Mouse (Mus musculus) forebrain, postnatal 0 days (tissue): ENCODE data around the gene Crat. TPM values are rescaled to one million over a fixed set of nuclear protein-coding genes. Genes with fewer than 3 reads are reported as not detected.

Source experiments
- ATAC-seq: fragments of 200-750 bp; cut with Nextera tagmentation; 2 replicates; pipeline ENCODE4 v1.8.0; 2017; ENCODE audit warnings: mild to moderate bottlenecking, moderate library complexity
- DNase-seq: peaks from one replicate; pipeline ENCODE4 v3.0.0-alpha.2; 2015
- H3K27ac ChIP-seq: fragments of 300-500 bp; sonication (generic); 2 replicates; pipeline ENCODE4 v1.5.1; 2014; ENCODE audit warnings: low read depth, mild to moderate bottlenecking, antibody characterized with exemption, low read length, moderate library complexity, mixed read lengths
- H3K27me3 ChIP-seq: fragments of 300-500 bp; sonication (generic); 2 replicates; pipeline ENCODE4 v1.6.1; 2014; ENCODE audit warnings: mild to moderate bottlenecking, low read length, mixed read lengths; ENCODE audit not compliant: insufficient read depth
- H3K36me3 ChIP-seq: fragments of 300-500 bp; sonication (generic); 2 replicates; pipeline ENCODE4 v1.6.1; 2014; ENCODE audit warnings: mild to moderate bottlenecking, moderate library complexity; ENCODE audit not compliant: insufficient read depth
- H3K4me1 ChIP-seq: fragments of 300-500 bp; sonication (generic); 2 replicates; pipeline ENCODE4 v1.6.1; 2014; ENCODE audit warnings: antibody characterized with exemption; ENCODE audit not compliant: insufficient read depth
- H3K4me2 ChIP-seq: fragments of 300-500 bp; sonication (generic); 2 replicates; pipeline ENCODE4 v1.6.1; 2014; ENCODE audit warnings: low read depth, mild to moderate bottlenecking, moderate library complexity
- H3K4me3 ChIP-seq: fragments of 300-500 bp; sonication (generic); 2 replicates; pipeline ENCODE4 v1.5.1; 2014; ENCODE audit warnings: low read depth, low read length, mixed read lengths
- H3K9ac ChIP-seq: fragments of 300-500 bp; sonication (generic); 2 replicates; pipeline ENCODE4 v1.6.1; 2014; ENCODE audit warnings: mild to moderate bottlenecking
- H3K9me3 ChIP-seq: fragments of 300-500 bp; sonication (generic); 2 replicates; pipeline ENCODE4 v1.6.1; 2016; ENCODE audit warnings: low read length
- CTCF ChIP-seq: sonication (generic); IDR thresholded peaks from 2 replicates; pipeline ENCODE4 v1.5.1; 2016; ENCODE audit warnings: antibody characterized with exemption, control low read depth, low read depth
- WGBS: fragments of 180-500 bp; shearing (Covaris S2); extraction: QIAGEN DNeasy Blood & Tissue Kit; methylation state at CpG from one replicate; pipeline ENCODE4 v1.1.7; 2014; 5-methylcytosine and 5-hydroxymethylcytosine counted together
- polyA plus RNA-seq: library from polyadenylated mRNA; unstranded; fragments of >200 nt; fragmentation: Nextera tagmentation; extraction: Ambion mirVana; gene quantifications from 2 replicates; pipeline ENCODE4 v1.2.1, GENCODE M21; 2015
- total RNA-seq: library from RNA; depleted of rRNA; stranded (reverse); fragments of >200 nt; gene quantifications from 2 replicates; pipeline ENCODE4 v1.2.3, GENCODE M21; 2014

Crat gene
- total and polyA plus RNA-seq, 2 experiments from 2014 or later = 24.0 to 33.6 TPM

DNA sequence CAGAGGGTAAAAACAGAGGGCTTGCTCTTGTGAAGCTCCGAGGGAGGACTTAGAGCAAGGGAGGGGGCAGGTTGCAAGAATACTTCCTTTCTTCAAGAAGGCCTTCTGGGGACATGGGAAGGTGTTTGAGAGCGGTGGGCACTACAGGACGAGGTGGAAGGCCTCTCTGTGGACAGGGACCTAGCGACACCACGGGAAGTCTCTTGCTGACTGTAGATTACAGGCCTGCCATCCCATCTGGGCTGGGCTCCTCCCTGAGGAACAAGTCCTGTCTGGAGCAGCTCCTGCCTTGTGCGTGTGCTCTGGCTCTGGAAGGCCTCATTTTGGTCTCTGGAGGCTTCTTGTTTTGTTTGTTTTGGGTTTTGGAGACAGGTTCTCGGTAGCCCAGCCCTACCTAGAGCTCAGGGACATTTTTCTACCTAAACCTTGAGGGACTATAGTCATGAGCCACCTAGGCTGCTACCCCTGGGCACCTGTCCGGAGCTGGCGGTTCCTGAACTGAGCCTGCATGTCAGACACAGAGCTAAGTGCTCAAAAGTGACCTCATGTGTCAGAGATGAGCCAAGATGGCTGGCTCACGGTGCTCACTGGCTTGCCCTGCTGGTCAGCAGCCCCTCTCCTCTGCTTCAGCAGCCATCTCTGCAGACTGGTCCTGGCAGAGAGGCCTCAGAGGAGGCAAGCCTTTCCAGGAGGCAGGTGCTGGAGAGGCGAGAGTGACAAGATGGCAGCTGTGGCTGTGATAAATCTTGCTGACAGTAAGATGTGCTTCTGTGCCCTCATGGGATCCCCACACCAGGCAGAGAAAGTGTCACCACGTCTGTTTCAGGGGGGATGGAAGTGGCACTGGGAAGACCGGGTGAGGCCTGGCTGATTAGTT is 40.7 kb upstream of the Crat start:
- no peak overlapping the region for H3K27ac ChIP-seq
- ATAC-seq = no peak

DNA sequence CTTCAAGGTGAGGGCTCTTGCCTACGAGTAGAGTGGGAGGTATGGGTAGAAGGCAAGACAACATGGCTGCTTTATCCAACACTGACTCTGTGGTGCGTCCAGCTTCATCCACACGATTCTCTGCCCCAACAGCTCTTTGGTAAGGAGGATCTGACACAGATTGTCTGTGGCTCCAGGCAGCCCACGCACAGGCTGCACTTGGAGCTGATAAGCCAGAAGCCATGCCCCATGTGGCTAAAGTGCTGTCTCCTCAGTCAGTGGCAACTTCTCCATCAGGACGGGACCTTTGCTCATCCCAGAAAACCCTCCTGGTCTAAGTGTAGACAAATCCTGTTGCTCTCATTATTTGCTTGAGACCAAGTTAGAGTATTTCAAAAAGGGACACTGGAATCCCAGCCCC is 39.0 kb upstream of the Crat start:
- no peak overlapping the region for H3K4me3 ChIP-seq
- no peaks in the 10 kb centered on the region for H3K27me3 ChIP-seq
- ATAC-seq = no peak
- no peak overlapping the region for H3K27ac ChIP-seq
- peaks cover 9% of the 10 kb centered on the region; the same call in 1 of the 2 replicates for H3K36me3 ChIP-seq
- TF ChIP-seq CTCF = no peak
- WGBS = 87% methylated on average over 5 of the region's 5 CpGs
- no peaks in the 10 kb centered on the region for H3K9me3 ChIP-seq
- no peaks in the 10 kb centered on the region for H3K4me1 ChIP-seq
- DNase-seq = no peak
- no peak overlapping the region for H3K9ac ChIP-seq
- H3K4me2 ChIP-seq = no peak overlapping the region

More for the DNA sequence above, 40.7 kb upstream of the Crat start:
- H3K9me3 ChIP-seq = no peaks in the 10 kb centered on the region
- no peak overlapping the region for H3K9ac ChIP-seq
- no peaks in the 10 kb centered on the region for H3K27me3 ChIP-seq
- no peak for TF ChIP-seq CTCF
- no peaks in the 10 kb centered on the region for H3K4me1 ChIP-seq
- 77% methylated on average over 13 of the region's 13 CpGs for WGBS
- DNase-seq = no peak
- H3K4me2 ChIP-seq = no peak overlapping the region
- H3K36me3 ChIP-seq = peaks cover 3% of the 10 kb centered on the region; the same call in 1 of the 2 replicates
- no peak overlapping the region for H3K4me3 ChIP-seq

DNA sequence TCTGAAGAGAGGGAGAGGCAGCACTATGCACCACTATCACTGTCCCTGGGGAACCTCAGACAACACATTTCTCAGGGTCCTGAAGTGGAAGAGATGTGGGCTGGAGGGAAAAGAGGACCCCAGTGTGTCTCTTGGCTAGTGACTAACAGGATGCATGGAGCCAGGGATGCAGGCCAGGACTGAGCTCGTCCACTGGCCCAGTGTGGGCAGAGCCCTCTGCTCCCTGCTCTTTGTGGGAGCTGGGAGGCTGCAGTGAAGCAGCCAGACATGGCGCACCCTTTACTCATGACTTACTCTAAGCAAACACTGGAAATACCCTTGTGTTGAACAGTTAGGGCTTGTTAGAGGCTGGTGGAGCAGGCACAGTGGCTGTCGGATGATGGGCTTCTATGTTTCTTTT is 38.0 kb upstream of the Crat start:
- no peak for ATAC-seq
- H3K9ac ChIP-seq = no peak overlapping the region
- no peak overlapping the region for H3K4me3 ChIP-seq
- no peak overlapping the region for H3K27ac ChIP-seq
- no peak for TF ChIP-seq CTCF
- DNase-seq = no peak
- H3K9me3 ChIP-seq = no peaks in the 10 kb centered on the region
- H3K4me2 ChIP-seq = no peak overlapping the region
- no peaks in the 10 kb centered on the region for H3K27me3 ChIP-seq
- peaks cover 13% of the 10 kb centered on the region; the same call in 1 of the 2 replicates for H3K36me3 ChIP-seq
- WGBS = 78% methylated on average over 3 of the region's 3 CpGs
- no peaks in the 10 kb centered on the region for H3K4me1 ChIP-seq

DNA sequence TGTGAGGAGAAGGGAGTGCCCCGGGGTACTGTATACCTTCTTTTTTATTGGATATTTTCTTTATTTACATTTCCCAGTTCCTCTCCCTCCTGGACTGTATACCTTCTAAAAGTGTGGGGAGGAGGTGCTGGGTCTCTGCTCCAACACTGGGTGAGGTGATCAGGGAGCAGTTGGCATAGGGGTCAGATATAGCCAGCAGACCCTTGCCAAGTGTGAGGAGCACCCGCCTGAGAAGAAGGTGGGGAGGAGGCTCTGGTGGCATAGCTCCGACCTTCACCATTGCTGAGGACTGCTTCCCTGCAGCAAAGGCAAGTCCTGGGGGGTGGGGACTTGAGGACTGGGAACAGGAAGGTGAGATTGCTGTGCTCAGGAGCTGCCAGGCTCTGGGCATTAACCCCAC is 35.9 kb upstream of the Crat start:
- H3K4me3 ChIP-seq = no peak overlapping the region
- no peaks in the 10 kb centered on the region for H3K27me3 ChIP-seq
- no peak overlapping the region for H3K4me2 ChIP-seq
- ATAC-seq (no peak), DNase-seq (no peak)
- no peak for TF ChIP-seq CTCF
- H3K36me3 ChIP-seq = peaks cover 16% of the 10 kb centered on the region
- WGBS = 89% methylated on average over 3 of the region's 3 CpGs
- H3K4me1 ChIP-seq = no peaks in the 10 kb centered on the region
- H3K9me3 ChIP-seq = no peaks in the 10 kb centered on the region
- no peak overlapping the region for H3K9ac ChIP-seq
- H3K27ac ChIP-seq = no peak overlapping the region

DNA sequence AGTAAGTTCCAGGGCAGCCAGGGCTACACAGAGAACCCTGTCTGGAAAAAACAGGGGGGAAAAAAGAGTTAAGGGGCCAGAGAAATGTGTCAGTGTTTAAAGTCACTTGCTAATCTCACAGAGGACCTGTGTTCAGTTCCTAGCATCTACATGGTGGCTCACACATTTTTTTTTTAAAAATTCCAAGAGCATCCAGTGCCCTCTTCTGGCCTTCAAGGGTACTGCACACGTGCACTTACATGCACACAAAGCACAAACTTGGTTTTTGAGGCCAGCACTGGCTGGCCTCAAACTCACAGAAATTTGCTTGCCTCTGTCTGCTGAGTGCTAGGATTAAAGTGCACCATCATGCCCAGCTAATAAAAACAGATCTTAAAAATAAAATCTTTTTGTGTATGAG is 34.9 kb upstream of the Crat start:
- Histone ChIP-seq H3K4me2 (no peak overlapping the region), H3K27ac (no peak overlapping the region), H3K9ac (no peak overlapping the region), H3K4me3 (no peak overlapping the region), H3K27me3 (no peaks in the 10 kb centered on the region), H3K4me1 (no peaks in the 10 kb centered on the region), H3K36me3 (peaks cover 24% of the 10 kb centered on the region), H3K9me3 (no peaks in the 10 kb centered on the region)
- 66% methylated on average over 1 of the region's 1 CpGs for WGBS
- TF ChIP-seq CTCF = peak; percentile 45
- DNase-seq = no peak
- no peak for ATAC-seq

DNA sequence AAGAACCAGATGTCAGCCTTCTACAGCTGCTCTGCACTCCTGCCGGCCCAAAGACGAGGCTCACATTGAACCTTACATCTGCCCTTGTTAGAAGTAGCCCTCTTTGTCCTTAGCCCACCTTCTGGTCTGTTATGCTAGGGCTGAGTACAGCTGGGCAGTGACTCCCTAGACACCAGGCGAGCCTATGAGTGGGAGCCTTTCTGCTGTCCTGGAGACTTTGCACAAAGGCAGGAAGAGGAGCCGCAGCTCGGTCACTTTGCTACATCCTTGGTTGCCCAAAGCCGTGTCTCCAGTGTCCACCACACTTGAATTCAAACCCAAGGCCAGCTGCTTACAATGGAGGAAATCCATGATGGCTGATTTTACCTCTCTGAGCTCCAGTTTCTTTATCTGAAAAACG is 32.8 kb upstream of the Crat start:
- H3K9ac ChIP-seq = no peak overlapping the region
- TF ChIP-seq CTCF = no peak
- H3K27ac ChIP-seq = no peak overlapping the region
- H3K36me3 ChIP-seq = peaks cover 39% of the 10 kb centered on the region
- H3K4me2 ChIP-seq = no peak overlapping the region
- H3K4me1 ChIP-seq = no peaks in the 10 kb centered on the region
- no peaks in the 10 kb centered on the region for H3K9me3 ChIP-seq
- no peak for ATAC-seq
- WGBS = 92% methylated on average over 7 of the region's 7 CpGs
- no peaks in the 10 kb centered on the region for H3K27me3 ChIP-seq
- no peak overlapping the region for H3K4me3 ChIP-seq
- DNase-seq = no peak
